Mouse (Mus musculus) E14TG2a.4 (cell line): ENCODE results near the gene Mapk8ip1.

ENCODE experiments used
- CTCF ChIP-seq: conservative IDR thresholded peaks from 2 replicates; pipeline ENCODE4 v1.5.1; 2014; ENCODE audit warnings: low read length
- NANOG ChIP-seq: IDR thresholded peaks from 2 replicates; pipeline ENCODE4 v1.6.1; 2014; ENCODE audit warnings: borderline replicate concordance, low read length, mixed read lengths

- TF ChIP-seq CTCF (no peak), NANOG (no peak)
Measured at GRCm38 (mm10) chr2:92391703-92392317, 9.3 kb downstream of the Mapk8ip1 start.
